Mouse (Mus musculus) right cerebral cortex, postnatal 14 days (tissue): ENCODE data around the gene Qrfp.

Source experiments
- DNase-seq: peaks from one replicate; pipeline ENCODE4 v3.0.0; 2022

The Qrfp gene

DNA sequence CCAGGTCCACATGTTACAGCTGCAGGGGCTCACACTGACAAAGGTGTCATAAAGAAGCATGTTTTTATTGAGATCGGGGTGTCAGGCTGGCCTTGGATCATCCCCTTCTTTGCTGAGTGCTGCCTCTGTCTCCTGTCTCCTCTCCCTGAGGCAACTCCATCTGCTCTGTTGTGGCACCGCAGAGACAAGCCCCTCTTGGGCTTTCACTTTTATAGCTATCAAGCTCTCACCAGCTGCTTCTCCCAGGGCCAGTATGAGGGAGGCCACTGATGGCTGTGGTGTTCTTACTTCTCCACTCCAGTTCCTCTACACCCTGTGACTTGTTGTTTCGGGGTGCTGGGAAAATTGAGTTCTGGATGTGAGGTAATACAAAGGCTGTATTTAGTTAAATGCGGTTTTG, 41.3 kb downstream of the Qrfp start:
- no peak for DNase-seq

- DNase-seq, result no peak
Measured at GRCm38 (mm10) chr2:31767815-31768214, 42.6 kb downstream of the Qrfp start.

- DNase-seq, result no peak
Measured at GRCm38 (mm10) chr2:31767104-31767503, 43.3 kb downstream of the Qrfp start.

DNA sequence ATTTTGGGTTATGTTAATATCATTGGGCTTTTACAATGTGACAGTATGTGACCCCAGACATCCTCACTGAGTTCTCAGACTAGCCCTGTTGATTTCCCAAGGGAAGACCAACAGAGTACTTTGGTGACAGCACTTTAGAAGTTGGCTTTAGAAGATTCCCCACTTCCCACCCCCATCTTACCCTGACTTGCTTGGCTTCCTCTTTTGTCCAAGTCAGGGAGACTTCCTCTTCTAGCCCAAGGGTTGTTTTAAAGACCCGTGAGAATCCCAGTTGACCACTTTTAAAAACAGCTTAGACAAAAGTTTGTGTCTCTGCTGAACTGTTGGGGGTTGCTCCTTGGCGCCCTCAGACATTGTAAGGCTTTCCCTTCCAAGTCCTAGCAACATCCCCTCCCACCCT, 47.1 kb downstream of the Qrfp start:
- DNase-seq, result no peak

DNA sequence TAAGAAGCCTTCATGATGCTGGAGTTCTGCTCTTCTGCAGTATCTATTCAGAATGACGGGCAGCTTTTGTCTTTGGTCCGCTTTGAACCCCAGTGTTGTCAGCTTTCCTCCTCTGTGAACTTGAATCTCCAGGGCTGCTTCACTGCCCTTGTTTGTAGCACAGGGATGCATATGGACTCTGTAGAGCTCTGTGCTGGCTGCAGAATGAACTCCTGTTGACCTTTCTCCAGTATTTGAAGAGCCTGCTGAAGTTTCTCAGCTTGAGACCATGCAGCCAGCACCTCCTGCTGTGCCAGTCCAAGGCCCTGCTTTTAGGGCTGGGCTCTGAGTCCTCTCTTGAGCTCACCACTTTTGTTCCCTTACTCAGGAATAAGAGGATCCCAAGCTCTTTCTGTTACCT, 47.5 kb downstream of the Qrfp start:
- DNase-seq, result no peak

GRCm38 (mm10) chr2:31762155-31762554, 48.2 kb downstream of the Qrfp start:
- DNase-seq, result no peak

DNA sequence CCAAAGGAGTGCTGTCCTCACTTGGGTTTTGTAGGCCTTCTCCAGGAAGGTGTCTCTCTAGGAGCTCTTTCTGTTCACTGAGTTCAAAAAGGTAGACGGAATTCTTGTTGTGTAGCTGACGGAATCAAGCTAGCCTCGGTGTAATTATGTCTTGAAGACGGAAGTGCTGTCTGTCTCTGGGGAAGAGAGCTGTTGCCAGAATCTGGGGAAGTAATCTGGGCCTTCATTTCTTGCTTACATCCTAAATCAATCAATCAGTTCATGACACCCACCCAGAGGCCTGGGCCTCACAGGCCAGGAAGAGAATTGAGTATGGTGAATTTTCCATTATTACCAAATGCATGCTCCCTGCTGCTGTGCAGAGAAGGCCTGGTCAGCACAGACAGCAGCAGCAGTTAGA, 48.8 kb downstream of the Qrfp start:
- DNase-seq, result no peak

DNA sequence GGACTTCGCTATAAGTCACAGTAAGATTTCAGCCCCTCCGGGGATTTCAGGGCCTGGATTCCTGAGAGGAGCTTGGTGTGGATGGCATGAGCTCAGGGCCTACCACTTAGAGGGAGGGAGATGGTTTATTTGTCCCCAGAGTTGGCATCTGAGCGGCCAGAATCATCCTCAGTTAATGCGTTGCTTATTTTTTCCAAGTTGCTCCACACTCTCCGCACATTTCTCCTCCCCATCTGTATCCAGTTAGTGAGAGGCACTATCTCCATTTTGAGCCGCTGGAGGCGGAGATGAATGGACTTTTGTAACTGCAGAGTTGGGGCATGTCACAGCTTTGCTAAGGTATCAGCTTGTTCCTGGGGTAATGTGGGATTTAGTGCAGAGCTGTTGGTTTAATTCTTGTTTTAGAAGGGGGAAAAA, 49.3 kb downstream of the Qrfp start:
- DNase-seq, result no peak

DNA sequence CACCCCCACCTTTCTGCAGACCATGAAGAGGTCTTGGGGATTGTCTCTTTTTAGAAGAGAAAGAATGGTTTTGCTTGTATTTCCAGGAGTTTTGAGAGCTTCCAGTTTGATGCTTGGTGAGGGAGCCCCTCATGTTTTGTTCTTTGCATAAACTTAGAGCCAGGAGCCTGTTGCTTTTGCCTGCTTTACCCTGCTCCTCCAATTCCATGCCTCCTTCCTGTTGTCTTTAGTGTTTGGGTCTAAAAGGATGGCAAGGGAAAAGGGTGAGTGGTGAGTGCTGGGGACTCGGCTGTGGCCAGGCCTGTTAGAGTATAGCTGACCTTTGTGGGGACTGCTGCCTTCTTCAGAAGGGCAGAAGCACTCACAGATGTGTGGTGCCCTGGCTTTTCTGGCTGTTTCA, 49.9 kb downstream of the Qrfp start:
- no peak for DNase-seq

- DNase-seq, result peak; percentile 53
Measured at GRCm38 (mm10) chr2:31759751-31760460, 50.5 kb downstream of the Qrfp start.

- DNase-seq, result no peak
Measured at GRCm38 (mm10) chr2:31758966-31759365, 51.4 kb downstream of the Qrfp start.

GRCm38 (mm10) chr2:31757472-31757871, 52.9 kb downstream of the Qrfp start:
- DNase-seq, result no peak
